Mouse (Mus musculus): ENCODE results near the gene Tph1.
"Not testable (repeated sequence)": the region's sequence is repeated elsewhere in the genome, so short reads cannot be mapped to it uniquely, and the experiment has no call there.

Tph1 gene

DNA sequence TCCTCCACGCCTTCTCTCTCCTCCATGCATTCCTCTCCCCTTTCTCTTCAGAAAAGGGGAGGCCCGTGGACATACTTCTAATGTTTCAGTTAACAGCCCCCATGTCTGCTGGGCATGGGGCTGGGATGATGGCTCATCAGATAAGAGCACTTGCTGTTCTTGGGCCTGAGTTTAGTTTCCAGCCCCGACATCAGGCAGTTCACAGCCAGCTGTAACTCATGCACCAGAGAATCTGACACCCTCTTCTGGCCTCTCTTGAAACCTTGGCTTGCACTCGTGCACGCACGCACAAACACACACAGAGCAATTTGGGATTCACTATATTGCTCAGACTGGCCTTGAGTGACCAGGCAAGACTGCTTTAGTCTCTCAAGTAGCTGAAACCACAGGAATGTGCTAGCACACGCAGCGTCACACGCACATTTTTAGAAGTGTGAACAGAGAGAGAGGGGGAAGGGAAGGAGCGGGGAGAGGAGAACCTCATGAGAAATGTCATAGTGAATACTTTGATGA, at the start of gene Tph1:
Gene Tph1 (minus strand): TSS at position 378 of the 513 bp plus-strand sequence.
- no peak for DNase-seq (ENCODE audit: low spot score in 2 of 2)

DNA sequence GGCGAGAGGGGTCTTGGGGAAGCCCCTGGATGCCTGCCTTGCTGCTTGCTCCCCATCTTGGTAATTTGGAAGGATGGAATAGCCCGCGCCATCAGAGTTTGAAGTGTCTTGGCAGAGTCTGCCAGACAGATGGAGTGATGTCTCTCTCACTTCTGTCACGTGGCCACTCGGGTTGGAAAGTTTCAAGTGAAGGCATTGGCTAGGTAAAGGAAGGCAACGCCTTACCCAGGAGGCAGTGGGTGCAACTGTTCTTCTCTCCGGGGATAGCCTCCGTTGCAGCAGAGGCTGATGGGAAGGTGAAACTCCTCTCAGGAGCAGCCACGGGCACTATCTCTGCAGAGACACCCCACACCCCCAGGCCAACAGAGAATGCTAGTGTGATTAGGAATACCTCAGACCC, 48.1 kb upstream of the Tph1 start:
- DNase-seq (ENCODE audit: low spot score in 2 of 2) = no peak

DNA sequence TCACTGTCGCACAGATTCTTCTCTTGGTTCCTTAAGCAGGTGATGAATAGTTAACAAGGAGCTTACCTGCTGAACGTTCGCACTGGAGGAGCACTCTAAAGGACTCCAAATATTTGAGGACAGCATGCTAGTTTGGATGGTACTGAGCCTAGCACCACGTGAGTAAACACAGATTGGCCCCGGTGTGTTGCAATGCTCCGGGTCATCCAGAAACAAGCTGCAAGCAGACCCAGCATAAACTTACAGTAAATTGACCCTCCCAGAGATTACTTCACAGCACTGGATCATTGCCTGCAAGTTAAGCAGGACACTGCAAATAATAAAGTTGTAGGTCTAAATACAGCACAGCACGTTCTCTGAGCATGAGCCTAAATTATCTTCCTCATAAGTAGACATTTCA, 47.2 kb upstream of the Tph1 start:
- no peak for DNase-seq (ENCODE audit: low spot score in 2 of 2)

DNA sequence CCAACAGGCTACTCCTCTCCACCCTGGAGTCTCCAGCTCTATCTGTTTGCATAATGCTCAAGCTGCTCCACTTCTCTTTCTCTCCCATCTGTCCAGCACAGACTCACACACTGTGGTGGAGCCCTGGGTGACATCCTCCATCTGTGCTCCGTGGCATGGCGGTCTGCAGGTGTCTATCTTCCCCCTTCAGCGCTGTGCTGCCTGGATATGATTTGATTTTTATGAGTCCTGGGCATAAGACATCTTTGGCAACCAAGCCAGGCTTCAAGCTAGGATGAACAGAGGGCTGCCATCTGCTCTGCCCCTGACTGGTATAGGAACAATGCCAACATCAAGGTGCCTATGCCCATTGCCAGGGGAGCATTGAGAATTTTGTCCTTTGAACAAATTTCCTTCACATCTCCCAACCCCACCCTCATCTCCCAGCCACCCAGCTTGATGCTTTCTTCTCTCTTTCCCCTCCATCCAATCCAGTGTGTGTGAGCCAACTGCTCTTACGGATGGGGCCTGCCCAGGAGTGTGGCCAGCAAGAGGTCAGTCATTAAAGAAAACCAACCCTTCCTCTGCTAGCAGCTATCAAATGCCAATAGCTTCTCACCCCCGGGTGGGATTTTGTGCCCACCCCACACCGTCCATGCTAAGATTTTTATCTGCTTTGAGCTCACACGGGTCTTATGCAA, 46.4 kb upstream of the Tph1 start:
- no peak for DNase-seq (ENCODE audit: low spot score in 2 of 2)

DNA sequence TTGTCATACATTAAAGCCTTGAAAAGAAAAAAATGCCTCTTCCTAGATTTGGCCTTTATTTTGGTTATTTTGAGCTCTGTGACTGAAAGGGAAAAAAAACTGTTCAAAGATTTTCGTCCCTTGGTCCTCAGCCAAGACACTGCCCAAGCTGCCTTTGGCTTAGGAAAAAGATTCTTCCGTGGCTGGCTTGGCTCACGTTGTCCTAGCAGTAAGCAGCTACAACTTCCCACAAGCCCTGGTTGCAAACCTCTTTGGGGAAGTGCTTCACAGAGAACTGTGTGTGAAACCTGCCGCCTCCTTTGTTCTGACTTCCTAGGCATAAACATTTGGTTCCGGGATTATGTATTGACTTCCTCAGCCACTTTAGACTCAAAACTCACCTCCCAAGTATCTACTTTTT, 44.6 kb upstream of the Tph1 start:
- no peak for DNase-seq (ENCODE audit: low spot score in 2 of 2)

DNA sequence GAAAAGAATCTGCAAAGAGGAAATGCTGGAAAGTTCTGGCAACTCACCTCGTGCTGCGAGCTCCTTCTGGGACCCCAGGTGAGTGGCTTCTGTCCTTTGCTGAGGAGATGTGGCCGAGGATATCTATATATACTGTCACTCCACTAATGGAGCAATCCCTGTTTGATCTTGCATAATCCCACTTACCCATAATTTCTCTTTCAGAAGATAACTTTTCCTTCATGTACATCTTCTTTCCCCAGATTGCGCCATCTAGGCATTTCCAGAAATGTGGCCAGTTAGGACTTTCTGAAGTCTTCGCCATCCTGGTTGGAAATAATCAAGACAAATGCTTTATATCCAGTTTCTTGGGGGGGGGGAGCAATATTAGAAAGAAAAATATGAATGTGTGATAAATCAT, 43.3 kb upstream of the Tph1 start, which contains the start of gene Saa3:
Gene Saa3 (minus strand): TSS at position 101 of the 400 bp plus-strand sequence.
- DNase-seq (ENCODE audit: low spot score in 2 of 2) = no peak

DNA sequence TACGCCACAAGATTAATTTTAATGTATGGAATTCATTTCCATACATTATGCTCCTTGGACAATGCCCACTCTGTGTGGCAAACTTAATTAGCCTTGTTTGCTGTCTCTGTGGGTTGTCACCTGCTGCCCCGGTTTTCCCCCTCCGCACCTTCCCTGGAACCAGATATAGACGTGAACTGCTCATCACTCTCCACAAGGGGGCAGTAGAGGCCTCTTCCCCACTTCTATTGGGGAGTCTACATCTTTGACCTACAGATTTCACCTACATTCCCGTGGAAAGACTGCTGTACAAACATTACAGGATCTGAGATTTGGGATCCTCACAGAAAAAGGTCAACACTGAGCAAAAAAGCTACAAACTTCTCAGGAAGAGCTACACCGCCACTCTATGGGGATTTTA, 42.2 kb upstream of the Tph1 start:
- peak in 1 of 2 experiments; percentile 21 for DNase-seq (ENCODE audit: low spot score in 2 of 2)

DNA sequence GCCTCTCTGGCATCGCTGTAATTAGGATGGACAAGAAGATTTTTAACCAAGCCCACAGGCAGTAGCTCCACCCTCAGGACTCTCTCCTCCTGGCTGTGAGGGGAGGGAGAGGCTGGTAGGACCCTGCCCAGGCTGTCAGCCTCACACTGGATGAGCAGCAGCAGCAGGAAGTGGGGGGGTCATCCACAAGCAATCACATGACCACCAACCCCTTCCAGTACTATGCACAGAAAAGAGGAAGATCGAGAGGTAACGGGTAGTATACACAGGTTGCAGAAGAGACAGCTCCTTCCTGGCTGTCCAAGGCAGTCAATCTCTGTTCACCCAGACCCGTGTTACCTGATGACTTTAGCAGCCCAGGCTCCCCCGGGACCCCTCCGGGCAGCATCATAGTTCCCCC, 39.9 kb upstream of the Tph1 start:
- no peak for DNase-seq (ENCODE audit: low spot score in 2 of 2)

DNA sequence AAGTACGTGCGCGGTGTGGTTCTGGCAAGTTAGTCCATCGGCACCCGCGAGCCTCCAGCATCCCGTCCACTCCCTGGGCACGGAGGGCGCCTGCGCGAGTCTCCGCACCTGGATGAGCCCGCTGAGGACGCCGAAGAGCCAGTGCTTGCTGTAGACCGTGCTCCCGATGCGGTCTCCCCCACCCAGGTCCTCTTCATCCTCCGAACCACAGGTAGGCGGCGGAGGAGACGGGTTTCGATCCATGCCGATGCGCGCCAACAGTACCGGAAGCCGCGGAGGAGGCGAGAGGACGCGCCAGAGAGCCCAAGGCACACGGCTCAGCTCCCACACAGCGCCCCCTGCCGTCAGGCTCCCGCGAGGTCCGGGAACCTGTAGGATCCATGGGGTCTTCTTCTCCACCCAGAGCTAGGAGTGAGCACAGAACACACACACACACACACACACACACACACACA, 38.1 kb upstream of the Tph1 start, which contains the start of gene Saal1:
Gene Saal1 (minus strand): TSS at position 291 of the 455 bp plus-strand sequence.
- DNase-seq (ENCODE audit: low spot score in 2 of 2) = peak; percentile 57 to 72

DNA sequence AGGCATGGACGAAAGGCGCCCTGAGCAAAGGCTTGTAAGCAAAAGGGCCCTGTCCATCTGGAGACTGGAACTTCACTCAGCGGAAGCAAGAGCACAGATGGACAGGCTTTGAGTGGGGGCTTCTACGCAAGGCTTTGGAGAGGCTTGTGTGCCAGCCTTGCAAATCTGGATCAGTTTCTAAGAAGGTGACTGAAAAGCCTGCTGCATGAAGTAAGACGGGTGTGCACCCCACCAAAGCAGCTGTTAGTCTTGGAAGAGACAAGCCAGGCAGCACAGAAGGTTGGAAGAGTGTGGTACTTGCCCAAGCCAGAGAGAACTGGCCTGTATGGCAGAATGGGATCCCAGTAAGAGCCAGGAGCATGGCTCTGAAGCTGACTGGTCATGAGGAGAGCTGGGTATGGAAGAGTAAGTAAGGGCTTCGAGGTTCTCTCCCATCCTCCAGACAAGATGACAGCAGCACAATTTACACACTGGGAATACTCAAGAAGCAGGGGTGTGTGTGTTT, 28.2 kb upstream of the Tph1 start:
- DNase-seq (ENCODE audit: low spot score in 2 of 2) = no peak

DNA sequence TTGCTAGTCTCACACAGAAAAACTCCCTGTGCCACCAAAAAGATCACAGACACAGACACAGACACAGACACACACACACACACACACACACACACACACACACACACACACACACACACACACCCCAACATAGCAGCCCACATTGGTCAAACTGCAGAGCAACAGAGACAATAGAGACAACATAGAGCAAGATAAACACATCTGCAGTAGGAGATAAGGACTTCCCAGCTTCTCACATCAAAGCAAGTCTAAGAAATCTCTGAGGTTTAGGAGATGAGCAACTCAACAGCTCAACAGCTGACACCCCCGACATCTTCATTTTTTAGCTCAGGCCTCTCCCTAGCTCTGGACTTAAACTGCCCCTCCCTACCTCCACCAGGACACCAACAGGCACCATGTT, 24.4 kb upstream of the Tph1 start:
- DNase-seq (ENCODE audit: low spot score in 2 of 2) = no peak

DNA sequence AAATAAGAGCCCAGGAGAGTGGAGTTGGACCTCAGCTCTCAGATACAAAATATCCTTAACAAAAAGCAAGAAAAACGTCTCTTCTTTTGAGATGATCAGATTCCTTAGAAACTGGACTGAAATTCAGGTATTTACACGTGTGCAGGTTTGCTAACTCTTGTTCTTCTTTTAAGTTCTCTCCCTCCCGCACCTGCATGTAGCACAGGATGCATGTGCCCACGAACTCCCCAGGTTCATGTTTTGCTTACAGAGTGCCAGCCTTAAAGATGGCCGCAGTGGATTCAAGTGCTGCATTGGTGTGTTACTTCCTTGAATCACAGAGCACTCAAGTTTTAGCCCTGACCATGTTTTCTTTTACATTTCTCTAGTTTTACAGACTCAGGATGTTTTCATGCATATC, 14.5 kb upstream of the Tph1 start:
- no peak for DNase-seq (ENCODE audit: low spot score in 2 of 2)

DNA sequence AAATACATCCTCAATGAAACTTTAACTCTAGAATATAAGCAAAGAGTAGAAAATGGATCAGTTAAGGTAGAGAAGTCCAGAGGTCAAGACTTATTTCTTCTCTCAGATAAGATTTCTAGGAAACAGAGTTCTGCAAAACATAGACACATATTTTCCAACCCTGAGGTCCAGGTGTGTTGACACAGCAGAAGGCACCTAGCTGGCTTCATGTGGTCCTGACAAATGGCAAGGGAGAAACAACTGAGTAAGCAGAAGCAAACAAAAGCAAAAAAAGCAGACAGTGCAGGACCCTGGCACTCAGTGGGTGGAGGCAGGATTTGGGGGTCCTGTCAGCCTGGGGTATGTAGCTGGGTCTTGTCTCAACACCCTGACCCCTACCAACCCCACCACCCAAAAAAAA, 8.4 kb upstream of the Tph1 start:
- no peak for DNase-seq (ENCODE audit: low spot score in 2 of 2)

DNA sequence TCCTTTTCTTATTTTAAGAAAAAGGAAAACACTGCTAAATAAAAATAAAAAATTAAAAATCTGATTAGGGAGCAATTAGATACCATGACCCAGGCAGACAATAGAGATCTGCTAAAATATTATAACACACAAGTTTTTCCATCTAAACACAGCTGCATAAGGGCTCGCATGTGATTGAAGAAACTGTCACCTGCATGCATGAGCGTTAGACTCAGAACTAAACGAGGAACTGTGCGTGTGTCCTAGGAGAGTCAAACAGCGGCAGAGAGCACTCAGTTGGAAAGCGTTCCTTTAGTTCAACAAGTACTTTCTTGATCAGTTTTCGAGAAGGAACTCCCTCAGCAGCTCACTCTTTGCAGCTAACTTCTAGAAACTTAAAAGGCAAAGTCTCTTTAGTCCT, 6.7 kb upstream of the Tph1 start:
- DNase-seq (ENCODE audit: low spot score in 2 of 2) = not testable (repeated sequence)

DNA sequence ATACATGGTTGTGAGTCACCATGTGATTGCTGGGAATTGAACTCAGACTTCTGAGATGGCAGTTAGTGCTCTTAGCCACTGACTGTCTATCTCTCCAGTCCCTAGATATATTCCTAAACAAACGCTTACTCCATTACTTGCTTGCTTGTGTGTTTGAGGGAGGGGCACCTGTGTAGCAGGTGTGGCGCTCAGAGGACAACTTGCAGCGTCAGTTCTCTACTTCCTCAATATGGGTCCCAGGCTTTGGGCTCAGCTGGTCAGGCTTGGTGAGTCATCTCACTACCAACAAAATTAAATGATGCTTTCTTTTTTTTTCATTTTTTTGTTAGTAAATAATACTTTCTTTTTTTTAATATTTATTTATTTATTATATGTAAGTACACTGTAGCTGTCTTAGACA, 6.1 kb upstream of the Tph1 start:
- no peak for DNase-seq (ENCODE audit: low spot score in 2 of 2)

DNA sequence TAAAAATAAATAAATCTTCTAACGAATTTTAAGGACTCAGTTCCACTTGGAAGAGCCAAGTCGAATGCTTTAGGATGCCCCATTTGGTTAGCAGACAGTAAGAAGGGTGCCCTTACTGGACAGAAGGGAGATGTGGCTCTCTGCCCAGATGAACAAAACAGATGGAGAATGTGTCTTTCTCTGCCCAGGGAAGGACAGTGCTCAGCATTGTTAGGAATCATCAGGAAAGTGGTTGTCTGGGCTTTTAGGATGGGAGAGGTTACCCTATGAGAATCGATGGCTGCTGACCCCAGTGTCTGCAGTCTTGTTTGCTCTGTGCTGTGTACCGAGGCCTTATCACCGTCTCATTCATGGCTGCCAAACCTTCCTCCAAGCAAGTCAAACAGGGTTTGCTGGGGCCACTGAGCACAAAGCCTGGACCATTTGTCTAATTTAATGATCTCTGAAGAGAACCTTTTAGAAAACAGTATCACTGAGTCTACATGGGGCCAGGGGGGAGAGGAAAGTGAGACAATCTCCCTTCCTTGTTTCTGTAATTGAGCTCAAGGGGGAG, 4.5 kb upstream of the Tph1 start:
- DNase-seq (ENCODE audit: low spot score in 2 of 2) = no peak

DNA sequence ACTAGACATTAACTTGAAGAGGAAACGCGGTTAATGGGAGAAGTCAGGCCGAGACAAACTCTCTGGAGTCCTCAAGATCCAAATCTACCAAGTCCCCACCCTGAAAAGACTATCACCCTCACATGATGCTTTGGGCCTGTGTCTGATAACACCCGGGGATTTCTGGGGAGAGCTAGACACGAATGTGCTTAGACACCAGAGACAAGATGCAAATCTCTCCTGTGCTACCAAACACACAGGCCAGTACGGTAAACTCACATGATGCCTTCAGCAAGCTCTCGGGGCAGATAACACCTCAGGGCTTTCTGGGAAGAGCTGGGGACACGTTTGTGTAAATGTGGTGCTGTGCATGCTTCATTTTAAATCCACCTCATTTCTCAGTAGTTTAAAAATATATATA, 3.5 kb upstream of the Tph1 start:
- DNase-seq (ENCODE audit: low spot score in 2 of 2) = no peak

DNA sequence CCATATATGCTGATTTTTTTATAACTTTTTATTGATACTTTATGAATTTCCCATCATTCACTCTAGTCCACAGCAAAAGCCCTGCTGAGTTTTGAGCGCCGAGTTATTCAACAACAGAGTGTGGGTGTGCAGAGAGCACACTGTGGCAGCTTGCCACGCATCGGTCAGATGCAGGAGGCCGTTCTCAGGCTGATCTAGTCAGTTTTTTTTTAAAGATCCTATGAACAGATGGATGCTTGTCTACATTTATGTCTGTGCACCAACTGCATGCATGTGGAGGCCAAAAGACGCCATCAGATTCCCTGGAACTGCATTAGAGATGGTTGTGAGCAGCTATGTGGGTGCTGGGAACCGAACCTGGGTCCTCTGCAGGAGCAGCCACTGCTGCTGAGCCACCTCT, 2.7 kb upstream of the Tph1 start:
- DNase-seq (ENCODE audit: low spot score in 2 of 2) = no peak

DNA sequence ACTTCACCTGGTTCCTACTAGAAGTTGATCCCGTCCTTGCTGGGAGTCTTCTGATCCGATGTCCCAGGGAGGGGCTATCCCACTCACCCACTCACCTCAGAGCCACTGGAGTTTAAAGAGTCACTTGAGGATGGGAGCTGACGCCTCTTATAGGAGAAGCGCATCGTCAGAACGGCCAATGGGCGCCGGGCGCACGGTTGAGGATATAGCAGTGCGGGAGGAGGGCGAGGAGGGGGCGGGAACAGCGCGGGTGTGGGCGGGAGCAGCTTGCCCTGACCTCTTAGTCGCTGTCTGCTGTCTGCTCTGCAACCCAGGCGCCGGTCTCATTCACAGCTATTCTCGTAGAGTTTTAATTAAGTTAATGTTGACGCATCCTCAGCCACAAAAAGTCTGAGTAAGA, 5.1 kb downstream of the Tph1 start:
- no peak for DNase-seq (ENCODE audit: low spot score in 2 of 2)

DNA sequence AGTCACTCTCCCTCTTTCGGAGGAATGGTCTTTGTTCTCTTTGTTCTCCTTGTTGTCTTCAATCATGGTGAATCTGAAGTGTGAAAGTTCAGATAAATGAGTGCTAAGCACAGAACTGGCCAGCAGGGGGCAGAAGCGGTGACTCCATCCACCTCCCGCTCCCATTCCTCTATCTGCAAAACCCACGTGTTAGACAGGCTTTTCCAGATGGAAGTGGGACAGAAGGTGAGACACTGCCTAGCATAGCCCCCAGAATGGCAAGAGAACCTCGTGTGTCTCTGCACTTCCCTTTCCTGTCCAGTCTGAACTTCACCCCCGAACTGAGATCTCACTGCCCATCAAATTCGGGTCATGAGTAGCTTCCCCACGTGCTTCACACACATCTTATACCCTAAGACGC, 7.1 kb downstream of the Tph1 start:
- DNase-seq (ENCODE audit: low spot score in 2 of 2) = no peak

DNA sequence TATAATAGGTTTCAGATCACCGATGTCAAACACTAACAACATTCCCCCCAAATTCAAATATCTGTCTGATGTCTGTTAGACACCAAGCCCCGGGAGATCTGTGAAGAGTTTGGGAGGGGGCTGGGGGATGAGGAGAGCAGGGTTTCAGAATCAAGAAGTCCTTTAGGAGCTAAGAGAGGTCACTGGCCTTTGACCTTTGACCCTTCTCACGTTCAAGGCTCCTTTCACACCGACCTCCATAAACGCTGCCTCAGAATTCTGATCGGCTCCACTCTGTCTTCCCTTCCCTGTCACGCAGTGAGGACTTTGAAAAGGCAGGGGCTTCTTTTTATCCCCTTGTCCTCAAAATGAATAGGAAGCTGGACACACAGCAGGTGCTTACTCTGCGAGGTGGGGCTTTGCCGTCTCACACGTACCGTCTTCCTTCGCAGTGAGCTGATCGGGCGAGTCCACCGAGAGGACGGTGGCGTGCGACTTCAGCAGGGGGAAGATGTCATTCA, 10.7 kb downstream of the Tph1 start:
- no peak for DNase-seq (ENCODE audit: low spot score in 2 of 2)

DNA sequence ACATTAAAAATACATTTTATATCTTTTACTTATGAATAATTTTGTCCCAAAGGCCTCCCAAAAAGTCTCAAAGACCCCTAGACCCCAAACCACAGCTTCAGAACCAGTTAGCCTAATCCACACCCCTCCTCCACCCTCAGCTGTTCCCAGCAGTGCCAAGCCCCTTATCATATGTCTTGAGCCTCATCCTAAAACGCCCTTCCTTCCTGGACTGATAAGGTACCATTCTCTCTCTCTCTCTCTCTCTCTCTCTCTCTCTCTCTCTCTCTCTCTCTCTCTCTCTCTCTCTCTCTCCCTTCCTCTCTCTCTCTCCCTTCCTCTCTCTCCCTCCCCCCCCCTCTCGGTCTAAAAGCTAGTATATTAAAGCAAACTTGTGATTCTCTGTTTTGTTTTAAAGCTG, 20.1 kb downstream of the Tph1 start:
- no peak for DNase-seq (ENCODE audit: low spot score in 2 of 2)

DNA sequence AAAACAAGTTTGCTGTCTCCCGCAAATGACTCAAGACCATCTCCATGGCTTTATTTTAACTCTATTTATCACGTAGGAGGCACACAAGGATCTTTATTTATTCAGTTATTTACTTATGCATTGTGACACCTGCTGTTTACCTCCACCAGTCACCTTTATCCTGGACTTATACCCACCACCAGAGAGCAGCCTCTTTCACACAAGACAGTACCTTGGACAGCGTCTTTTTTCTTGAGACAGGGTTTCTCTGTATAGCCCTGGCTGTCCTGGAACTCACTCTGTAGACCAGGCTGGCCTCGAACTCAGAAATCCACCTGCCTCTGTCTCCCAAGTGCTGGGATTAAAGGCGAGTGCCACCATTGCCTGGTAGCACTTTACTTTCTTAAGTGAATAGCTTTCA, 22.1 kb downstream of the Tph1 start:
- not testable (repeated sequence) for DNase-seq (ENCODE audit: low spot score in 2 of 2)
